Mouse (Mus musculus): Measurements from ENCODE around the gene Ubxn6.
A peak's percentile ranks its signal among the peaks of the same experiment; 100 is the strongest.

Ubxn6 gene

DNA sequence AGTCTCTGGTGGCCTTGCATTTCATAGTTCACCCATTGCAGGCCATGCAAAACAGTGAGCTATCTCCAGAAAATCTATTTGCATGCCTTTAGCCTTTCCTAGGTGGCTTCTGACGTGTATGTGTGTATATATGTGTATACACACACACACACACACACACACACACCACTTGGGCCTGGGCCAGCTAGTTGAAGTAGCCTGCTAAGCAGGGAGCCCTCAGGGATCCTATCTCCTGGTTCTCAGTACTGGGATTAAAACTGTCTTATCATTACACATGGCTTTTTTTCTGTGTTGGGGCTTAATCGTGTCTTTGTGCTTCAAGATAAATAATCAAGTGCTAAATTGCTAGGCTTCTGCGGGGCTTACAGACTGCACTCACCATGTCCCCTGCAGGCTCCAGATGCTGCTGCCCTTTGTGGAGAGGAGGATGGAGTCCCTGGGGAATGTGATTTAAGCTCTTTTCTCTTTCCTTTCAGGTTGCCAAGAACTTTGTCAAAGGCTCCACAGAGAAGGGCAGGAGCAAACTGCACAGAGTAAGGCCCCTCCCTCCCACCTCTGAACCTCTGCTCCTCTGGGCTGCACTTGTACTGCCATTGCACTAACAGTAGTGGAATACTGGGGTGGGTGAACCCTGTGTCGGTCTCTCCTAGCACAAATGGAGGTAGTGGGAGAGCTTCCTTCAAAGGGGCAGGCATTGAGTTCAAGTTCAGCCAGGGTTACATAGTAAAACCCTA lies 18.7 kb downstream of the Ubxn6 start:
- no peak for DNase-seq (ENCODE audit: low spot score)

DNA sequence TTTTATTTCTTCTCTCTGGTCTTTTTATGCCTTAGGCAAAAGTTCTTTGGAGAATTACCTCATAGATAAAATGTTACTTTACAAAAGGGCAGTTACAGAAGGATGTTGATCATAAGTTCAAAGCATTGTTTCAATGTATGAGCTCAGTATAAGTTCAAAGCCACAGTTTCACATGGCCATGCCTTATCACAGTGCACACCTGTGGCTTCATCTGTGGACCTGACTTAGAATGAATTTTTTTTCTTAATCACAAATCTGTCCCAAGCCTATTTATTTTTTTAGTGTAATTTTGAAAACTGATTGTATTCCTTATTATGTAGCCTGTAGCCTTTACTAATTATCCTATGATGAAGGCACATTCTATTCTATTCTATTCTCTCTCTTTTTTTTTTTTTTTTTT lies 19.9 kb downstream of the Ubxn6 start:
- DNase-seq (ENCODE audit: low spot score): no peak

DNA sequence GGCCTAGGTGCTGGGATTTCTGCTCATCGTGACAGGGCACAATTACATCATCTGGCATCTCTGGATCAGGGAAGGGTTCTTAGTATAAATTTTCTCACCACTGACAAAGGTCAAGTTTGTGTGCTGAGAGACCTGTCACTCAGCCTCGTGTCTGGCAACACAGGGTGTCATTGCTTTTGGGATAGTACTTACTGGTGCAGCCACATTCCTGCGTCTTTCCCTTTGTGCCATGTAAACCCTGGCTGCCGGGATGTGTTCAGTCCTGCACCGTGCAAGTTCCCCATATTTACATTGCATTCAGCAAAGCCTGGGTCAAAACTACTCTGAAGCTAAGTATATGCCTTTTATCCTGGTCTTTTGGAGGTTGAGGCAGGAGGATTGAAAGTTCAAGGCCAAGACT lies 23.5 kb downstream of the Ubxn6 start:
- DNase-seq (ENCODE audit: low spot score): no peak

DNA sequence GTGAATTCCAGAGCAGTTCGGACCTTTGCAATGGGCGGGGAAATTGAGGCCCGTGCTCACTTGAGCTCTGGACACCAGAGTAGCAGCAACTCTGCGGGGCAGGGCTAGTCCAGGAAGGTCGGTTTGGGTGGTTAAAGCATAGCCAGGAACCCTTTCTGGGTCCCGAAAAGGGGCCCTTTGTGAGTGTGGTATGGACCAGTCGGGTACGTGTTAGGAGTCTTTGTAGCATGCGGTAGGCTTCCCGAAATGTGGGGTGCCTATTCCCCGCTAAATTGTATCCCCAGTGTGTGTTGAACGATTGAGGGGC lies 34.0 kb downstream of the Ubxn6 start:
- DNase-seq (ENCODE audit: low spot score): no peak

DNA sequence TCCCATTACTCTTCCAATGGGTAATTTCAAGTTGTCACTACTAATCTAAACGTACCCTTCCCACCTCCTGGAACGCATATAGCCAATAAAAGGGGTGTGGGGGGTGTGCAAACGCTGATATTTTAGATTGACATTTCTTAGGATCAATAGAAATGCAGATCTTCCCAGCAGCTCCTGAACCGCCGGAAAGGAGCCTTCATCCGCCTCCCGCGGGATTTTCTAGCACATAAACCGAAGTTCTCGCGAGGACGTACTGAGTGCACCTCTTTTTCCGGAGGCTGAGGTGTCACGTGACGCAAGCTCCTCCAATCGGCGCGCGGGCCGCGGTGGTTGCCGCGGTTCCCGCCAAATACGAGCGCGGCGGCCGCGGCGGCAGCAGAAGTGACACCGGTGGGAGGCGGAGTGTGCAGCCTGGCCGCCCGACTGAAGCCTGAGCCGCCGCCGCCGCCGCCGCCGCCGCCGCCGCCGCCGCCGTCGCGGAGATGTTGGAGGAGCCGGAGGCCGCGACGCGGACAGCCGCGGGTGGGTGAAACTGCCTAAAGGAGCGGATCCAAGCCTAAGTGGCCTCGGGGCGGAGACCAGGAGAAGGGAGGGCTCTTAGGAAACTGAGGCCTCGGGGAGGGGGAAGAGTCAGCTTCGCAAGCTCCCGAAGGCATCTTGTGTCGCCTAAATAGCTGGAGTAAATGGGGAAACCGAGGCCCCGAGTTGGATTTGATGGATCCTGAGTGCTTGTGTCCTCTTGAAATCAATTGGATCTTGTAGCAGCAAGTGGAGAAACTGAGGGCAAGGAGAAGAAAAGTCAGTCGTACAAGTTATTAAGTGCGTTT lies 34.6 kb downstream of the Ubxn6 start, which contains the start of gene Chaf1a:
Gene Chaf1a (plus strand): TSS at position 410 of the 827 bp plus-strand sequence.
- DNase-seq (ENCODE audit: low spot score): peak; percentile 97

DNA sequence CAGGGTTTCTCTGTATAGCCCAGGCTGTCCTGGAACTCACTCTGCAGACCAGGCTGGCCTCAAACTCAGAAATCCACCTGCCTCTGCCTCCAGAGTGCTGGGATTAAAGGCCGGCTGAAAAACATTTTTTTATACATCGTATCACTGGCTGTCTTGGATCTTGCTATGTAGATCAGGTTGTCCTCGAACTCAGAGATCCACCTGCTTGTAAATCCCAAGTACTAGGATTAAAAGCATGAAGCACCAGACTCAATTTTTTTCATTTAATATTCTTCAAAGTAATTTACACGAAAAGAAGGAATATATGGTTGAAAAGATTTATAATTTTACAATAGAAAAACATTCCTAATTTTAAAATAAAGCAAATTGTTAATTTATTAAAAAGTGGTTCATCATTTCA lies 35.5 kb downstream of the Ubxn6 start:
- DNase-seq (ENCODE audit: low spot score): no peak

GRCm38 (mm10) chr17:56038583-56039261 lies 36.1 kb downstream of the Ubxn6 start:
- DNase-seq (ENCODE audit: low spot score): no peak

- DNase-seq (ENCODE audit: low spot score): no peak
Observed at GRCm38 (mm10) chr17:56036901-56037287, 37.9 kb downstream of the Ubxn6 start.

DNA sequence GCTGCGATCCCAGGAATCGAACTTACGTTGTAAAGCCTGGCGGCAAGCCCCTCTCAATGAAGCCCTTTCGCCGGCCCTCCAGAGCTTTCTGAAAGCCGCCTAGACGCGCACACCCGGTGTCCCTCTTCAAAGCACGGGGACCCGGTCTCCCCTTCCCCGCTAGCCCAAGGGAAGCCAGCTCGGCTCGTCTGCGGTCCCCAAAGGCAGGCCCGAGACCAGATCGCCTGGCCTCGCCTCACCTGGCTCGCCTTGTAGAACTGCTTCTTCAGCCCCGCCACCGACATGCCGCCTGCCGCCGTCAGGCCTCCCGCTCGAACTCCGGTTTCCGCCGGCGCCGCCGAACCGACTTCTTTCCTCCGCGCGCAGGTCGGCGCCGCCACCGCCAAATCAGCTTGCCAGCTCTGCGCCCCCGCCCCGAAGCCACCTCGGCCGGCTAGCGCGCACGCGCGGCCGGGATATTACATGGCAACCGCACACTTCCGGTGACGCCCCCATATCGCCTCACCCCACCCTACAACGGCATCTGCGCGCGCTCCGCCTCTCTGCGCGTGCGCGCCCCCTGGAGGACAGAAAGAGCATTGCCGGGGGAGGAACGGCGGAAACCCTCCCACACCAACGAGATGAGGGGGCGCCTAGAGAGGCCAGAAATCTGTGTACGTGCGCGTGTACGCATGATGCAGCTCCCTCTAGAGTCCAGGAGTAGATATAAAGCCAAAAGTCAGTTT lies 38.5 kb downstream of the Ubxn6 start, which contains the start of gene Sh3gl1:
Gene Sh3gl1 (minus strand): TSS at position 460 of the 725 bp plus-strand sequence.
- DNase-seq (ENCODE audit: low spot score): peak; percentile 99

DNA sequence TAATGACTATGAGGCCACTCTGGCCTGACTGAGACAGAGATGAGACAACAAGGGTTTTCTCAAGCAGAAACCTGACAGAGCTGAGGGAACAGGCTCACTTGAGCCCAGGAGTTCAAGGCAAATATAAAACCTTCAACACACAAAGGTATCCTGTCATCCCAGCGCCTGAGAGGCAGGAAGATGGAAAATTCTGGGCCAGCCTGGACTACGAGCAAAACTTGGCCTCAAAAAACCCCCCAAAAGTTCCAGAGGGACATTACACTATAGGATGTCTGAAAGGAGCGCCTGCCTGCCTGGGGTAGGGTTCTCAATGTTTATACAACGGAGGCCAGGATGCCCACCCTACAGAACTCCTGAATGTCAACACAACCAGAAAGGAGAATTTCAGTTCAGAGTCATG lies 39.6 kb downstream of the Ubxn6 start:
- DNase-seq (ENCODE audit: low spot score): no peak

DNA sequence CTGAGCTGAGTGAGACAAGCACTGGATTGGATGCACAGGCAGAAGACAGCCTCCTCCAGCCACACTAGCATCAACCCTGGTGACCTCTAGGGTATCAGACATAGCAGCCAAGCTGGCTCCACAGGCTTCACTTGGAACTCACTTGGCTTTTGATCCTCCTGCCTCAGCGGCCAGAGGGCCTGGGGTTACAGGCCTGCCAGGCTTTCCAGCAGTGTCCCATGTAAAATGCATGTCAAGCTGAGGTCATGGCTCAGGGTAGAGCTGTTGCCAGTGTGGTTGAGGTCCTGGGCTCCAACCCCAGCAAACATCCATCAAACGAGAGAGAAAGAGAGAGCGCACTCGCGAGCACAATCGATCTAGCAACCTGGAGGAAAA lies 40.1 kb downstream of the Ubxn6 start:
- no peak for DNase-seq (ENCODE audit: low spot score)

DNA sequence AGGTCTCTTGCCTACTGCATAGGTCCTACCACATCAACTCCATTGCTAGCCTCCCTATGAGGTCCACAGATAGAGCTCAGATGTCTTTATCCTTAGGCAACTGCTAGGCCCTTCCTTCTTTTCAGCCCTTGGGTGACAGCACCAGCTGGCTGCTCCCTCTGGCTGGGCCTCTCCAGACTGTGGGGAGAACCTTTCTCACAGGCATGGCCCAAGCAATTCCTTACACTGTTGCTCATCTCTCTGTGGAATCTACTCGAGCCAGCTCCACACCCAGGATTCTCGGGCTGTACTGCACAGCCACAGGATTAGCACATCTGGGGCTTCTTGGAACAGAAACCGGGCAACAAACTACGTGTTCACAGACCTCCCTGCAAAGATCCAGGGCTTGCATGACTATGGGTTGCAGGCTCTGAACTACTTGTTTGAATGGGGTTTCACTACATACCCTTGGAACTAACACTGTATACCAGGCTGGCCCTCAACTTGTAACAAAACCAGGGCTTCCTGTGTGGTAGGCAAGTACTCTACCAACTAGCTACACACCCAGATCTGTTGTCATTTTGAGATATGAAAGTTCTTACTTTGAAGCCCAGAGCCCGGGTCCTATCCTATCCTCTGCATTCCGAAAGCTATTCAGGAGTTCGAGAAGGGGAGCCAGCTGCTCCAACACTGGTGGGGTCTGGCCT lies 40.6 kb downstream of the Ubxn6 start:
- DNase-seq (ENCODE audit: low spot score): no peak

DNA sequence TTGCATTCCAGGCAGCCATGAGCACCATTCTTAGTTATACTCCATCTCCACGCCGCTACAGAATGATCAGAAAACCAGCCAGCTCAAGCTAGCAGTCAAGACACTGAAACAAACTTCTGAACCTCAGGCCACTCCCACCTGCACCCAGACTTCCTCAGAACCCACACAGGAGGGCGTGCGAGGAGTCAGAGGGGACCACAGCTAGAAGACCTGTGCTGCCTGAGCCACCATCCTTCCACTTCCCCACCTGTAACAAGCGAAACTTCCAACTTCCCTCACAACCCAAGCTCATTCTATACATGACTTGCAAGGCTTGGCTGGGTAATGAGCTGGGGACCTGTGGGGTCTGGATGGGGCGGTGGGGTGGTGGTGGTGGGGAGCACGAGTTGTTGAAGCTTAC lies 42.0 kb downstream of the Ubxn6 start:
- no peak for DNase-seq (ENCODE audit: low spot score)

GRCm38 (mm10) chr17:56032127-56032733 lies 42.6 kb downstream of the Ubxn6 start:
- DNase-seq (ENCODE audit: low spot score): no peak

DNA sequence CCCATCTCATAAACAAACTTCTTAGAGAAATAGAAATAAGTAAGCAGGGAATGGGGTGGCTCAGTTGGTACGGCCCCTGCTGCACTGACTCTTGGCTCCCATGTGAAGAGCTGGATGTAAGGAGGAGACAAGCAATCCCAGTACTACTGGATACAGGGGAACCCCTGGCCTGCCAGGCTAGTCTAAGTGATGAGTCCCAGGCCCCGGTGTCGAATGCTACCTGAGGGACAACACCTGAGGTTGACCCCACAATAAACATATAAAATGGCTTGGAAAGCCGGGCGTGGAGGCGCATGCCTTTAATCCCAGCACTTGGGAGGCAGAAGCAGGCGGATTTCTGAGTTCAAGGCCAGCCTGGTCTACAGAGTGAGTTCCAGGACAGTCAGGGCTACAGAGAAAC lies 43.4 kb downstream of the Ubxn6 start:
- no peak for DNase-seq (ENCODE audit: low spot score)

- no peak for DNase-seq (ENCODE audit: low spot score)
Observed at GRCm38 (mm10) chr17:56030919-56031318, 43.9 kb downstream of the Ubxn6 start.

DNA sequence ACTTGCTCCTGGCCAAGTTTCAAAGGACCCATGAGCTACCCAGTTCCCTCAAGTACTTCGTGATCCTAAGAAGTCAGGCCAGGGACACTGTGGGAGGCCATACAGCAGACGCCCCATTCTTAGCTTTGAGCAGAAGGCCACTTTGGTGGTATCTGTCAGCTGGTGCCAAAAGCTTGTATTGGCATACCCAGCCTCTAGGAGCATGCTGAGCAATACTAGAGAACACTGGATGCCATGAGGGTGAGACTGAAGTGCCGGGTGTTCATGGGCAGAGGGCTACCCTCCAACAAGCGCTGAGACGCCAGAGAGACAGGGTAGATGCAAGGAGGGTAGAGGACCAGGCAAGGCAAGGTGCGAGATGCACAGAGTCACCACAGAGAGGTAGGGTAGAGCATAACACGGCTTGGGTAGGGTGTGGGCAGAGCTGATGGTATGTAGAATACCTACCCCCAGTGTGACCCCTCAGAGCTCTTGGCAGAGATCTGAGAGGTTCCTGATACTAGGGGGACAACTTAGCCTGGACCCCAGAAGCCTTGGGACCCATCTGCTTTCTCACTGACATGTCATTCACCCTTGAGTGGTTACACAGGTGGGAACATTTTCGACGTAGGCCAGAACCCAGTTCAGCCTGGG lies 44.5 kb downstream of the Ubxn6 start:
- no peak for DNase-seq (ENCODE audit: low spot score)

- DNase-seq (ENCODE audit: low spot score): no peak
Observed at GRCm38 (mm10) chr17:56027801-56028441, 46.9 kb downstream of the Ubxn6 start.

DNA sequence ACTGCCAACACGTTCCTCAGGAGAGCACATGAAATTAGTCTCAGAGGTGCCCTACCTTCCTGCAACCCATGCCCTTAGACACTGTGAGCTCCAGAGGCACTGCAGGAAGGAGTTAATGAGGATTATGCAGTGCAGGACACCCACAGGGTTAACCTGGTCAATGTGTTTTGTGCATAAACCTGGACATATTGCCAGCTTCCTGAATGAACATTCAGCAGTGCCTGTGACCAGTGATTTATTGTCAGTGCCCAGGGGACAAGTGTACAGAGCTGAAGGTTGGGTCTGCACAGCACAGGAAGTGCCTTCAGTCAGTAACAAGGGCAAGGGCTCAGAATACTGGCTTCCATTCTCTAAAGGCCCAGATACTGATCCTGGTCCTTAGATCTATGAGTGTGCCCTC lies 47.9 kb downstream of the Ubxn6 start:
- no peak for DNase-seq (ENCODE audit: low spot score)

DNA sequence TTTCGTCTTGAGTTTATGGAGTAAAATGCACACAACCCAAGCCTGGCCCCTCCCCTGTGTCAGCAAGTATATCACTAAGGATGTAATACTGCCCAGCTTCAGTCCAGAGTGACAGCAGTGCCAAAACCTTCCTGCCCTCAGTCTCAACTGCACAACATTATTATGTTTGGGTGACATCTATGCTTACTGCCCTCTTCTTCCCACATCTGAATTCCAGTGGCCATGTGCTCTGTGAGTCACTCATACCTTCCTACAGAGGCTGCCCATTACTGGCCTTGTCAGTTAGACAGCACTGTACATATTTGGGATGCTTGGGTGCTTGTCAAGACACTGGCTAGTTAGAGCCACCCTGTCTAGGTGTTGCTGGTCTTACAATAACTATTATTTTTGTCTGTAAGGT lies 48.5 kb downstream of the Ubxn6 start:
- no peak for DNase-seq (ENCODE audit: low spot score)

Measured in left cerebral cortex, adult 11 months (tissue).